Mouse (Mus musculus) MEL (cell line): ENCODE measurements around the gene Metrnl. TPM values are rescaled to one million over a fixed set of nuclear protein-coding genes. Genes with fewer than 3 reads are reported as not detected.

Source experiments
- DNase-seq: peaks from one replicate; pipeline ENCODE4 v3.0.0; 2011; ENCODE audit warnings: low read depth, low spot score
- H3K27ac ChIP-seq: 2 replicates; pipeline ENCODE4 v1.5.1; 2012; ENCODE audit warnings: low read depth, mild to moderate bottlenecking, control low read depth, low read length, moderate library complexity; ENCODE audit not compliant: control insufficient read depth
- H3K27me3 ChIP-seq, 2 experiments: fragments of 150-350 bp in 1 of 2; sonication (generic) in 1 of 2; 2 replicates each; pipeline ENCODE4 v1.6.1; 2012; ENCODE audit warnings: low read length in 2 of 2, mild to moderate bottlenecking in 2 of 2, improper control_type of control experiment in 1 of 2, moderate library complexity in 1 of 2; ENCODE audit not compliant: insufficient read depth in 2 of 2, control insufficient read depth in 1 of 2
- H3K36me3 ChIP-seq, 2 experiments: 2 replicates each; pipeline ENCODE4 v1.6.1; 2012 to 2014; ENCODE audit warnings: low read length in 2 of 2, improper control_type of control experiment in 1 of 2, inconsistent platforms in 1 of 2, mild to moderate bottlenecking in 1 of 2; ENCODE audit not compliant: insufficient read depth in 2 of 2, control insufficient read depth in 1 of 2
- H3K4me1 ChIP-seq, 2 experiments: fragments of 150-350 bp in 1 of 2; sonication (generic) in 1 of 2; 2 replicates each; pipeline ENCODE4 v1.6.1; 2012; ENCODE audit warnings: low read length in 2 of 2, improper control_type of control experiment in 1 of 2, mild to moderate bottlenecking in 1 of 2; ENCODE audit not compliant: insufficient read depth in 2 of 2, control insufficient read depth in 1 of 2
- H3K4me3 ChIP-seq, 2 experiments: fragments of 150-350 bp in 1 of 2; sonication (generic) in 1 of 2; 2 replicates each; pipeline ENCODE4 v1.5.1; 2012; ENCODE audit warnings: low read depth in 2 of 2, low read length in 2 of 2, mild to moderate bottlenecking in 2 of 2, moderate library complexity in 2 of 2, control low read depth in 1 of 2, improper control_type of control experiment in 1 of 2; ENCODE audit not compliant: control insufficient read depth in 1 of 2, insufficient read depth in 1 of 2
- H3K79me2 ChIP-seq: 2 replicates; pipeline ENCODE4 v1.6.1; 2012; ENCODE audit warnings: mild to moderate bottlenecking, low read length, moderate library complexity; ENCODE audit not compliant: control insufficient read depth, poor library complexity, insufficient read depth
- H3K9ac ChIP-seq: 2 replicates; pipeline ENCODE4 v1.6.1; 2012; ENCODE audit warnings: low read depth, mild to moderate bottlenecking, control low read depth, low read length, moderate library complexity; ENCODE audit not compliant: control insufficient read depth, poor library complexity, severe bottlenecking
- H3K9me3 ChIP-seq: fragments of 150-350 bp; sonication (generic); replicated peaks from 2 replicates; pipeline ENCODE4 v1.6.1; 2012; ENCODE audit warnings: mild to moderate bottlenecking, low read length, improper control_type of control experiment, moderate library complexity; ENCODE audit not compliant: insufficient read depth
- BHLHE40 ChIP-seq: IDR thresholded peaks from 2 replicates; pipeline ENCODE4 v1.6.1; 2012; ENCODE audit warnings: low read depth, mild to moderate bottlenecking, inconsistent platforms, low read length, improper control_type of control experiment, borderline replicate concordance
- ELF1 ChIP-seq: IDR thresholded peaks from 2 replicates; pipeline ENCODE4 v1.6.1; 2014; ENCODE audit warnings: low read depth, mild to moderate bottlenecking, inconsistent platforms, low read length, improper control_type of control experiment, moderate library complexity
- GATA1 ChIP-seq: IDR thresholded peaks from 2 replicates; pipeline ENCODE4 v1.6.1; 2011; ENCODE audit warnings: low read depth, low read length, improper control_type of control experiment
- JUND ChIP-seq: IDR thresholded peaks from 2 replicates; pipeline ENCODE4 v1.6.1; 2011; ENCODE audit warnings: low read depth, mild to moderate bottlenecking, improper control_type of control experiment, low read length
- MAFK ChIP-seq: IDR thresholded peaks from 2 replicates; pipeline ENCODE4 v1.6.1; 2011; ENCODE audit warnings: low read depth, mild to moderate bottlenecking, low read length, improper control_type of control experiment, borderline replicate concordance
- MAX ChIP-seq: IDR thresholded peaks from 2 replicates; pipeline ENCODE4 v1.6.1; 2011; ENCODE audit warnings: low read length, improper control_type of control experiment
- MXI1 ChIP-seq: IDR thresholded peaks from 2 replicates; pipeline ENCODE4 v1.6.1; 2011; ENCODE audit warnings: mild to moderate bottlenecking, low read depth, low read length, improper control_type of control experiment
- POLR2A ChIP-seq, 2 experiments: IDR thresholded peaks; 2 replicates each; pipeline ENCODE4 v1.6.1; 2011 to 2012; ENCODE audit warnings: low read length in 2 of 2, mild to moderate bottlenecking in 2 of 2, control low read depth in 1 of 2, improper control_type of control experiment in 1 of 2, low read depth in 1 of 2, moderate library complexity in 1 of 2; ENCODE audit not compliant: control insufficient read depth in 1 of 2, insufficient read depth in 1 of 2, poor library complexity in 1 of 2
- RCOR1 ChIP-seq: IDR thresholded peaks from 2 replicates; pipeline ENCODE4 v1.6.1; 2012; ENCODE audit warnings: low read depth, mild to moderate bottlenecking, inconsistent platforms, low read length, improper control_type of control experiment
- SMC3 ChIP-seq: IDR thresholded peaks from 2 replicates; pipeline ENCODE4 v1.6.1; 2011; ENCODE audit warnings: low read depth, low read length, improper control_type of control experiment
- TBP ChIP-seq: IDR thresholded peaks from 2 replicates; pipeline ENCODE4 v1.8.0; 2011; ENCODE audit warnings: low read depth, low read length, improper control_type of control experiment
- TCF12 ChIP-seq: IDR thresholded peaks from 2 replicates; pipeline ENCODE4 v1.6.1; 2014; ENCODE audit warnings: low read depth, mild to moderate bottlenecking, inconsistent platforms, low read length, improper control_type of control experiment, moderate library complexity
- USF1 ChIP-seq: IDR thresholded peaks from 2 replicates; pipeline ENCODE4 v1.6.1; 2014; ENCODE audit warnings: low read depth, mild to moderate bottlenecking, inconsistent platforms, low read length, improper control_type of control experiment, moderate library complexity
- polyA plus RNA-seq, 2 experiments: library from polyadenylated mRNA; stranded (reverse) in 1 of 2; unstranded in 1 of 2; fragments of >175 nt in 1 of 2; fragments of >200 nt in 1 of 2; gene quantifications; 2 replicates each; pipeline versions ENCODE4 v1.2.1 to v1.2.4; 2012; ENCODE audit warnings: low replicate concordance in 2 of 2, low read depth in 1 of 2; ENCODE audit not compliant: insufficient read length in 2 of 2, insufficient read depth in 1 of 2, missing spikeins in 1 of 2
- total RNA-seq: library from RNA; depleted of rRNA; stranded (reverse); fragments of 300-350 nt; gene quantifications from 2 replicates; pipeline ENCODE4 v1.2.3, GENCODE M21; 2012

The Metrnl gene
- total and polyA plus RNA-seq, 3 experiments = 2.7 to 2.9 TPM; not detected in 1

- TF ChIP-seq MXI1 (no peak), TBP (peak; percentile 68), RCOR1 (no peak)
Observed at GRCm38 (mm10) chr11:121695304-121696064, 5.9 kb upstream of the Metrnl start (continued).

GRCm38 (mm10) chr11:121697271-121697670 is 4.1 kb upstream of the Metrnl start:
- no peak for DNase-seq
- no peak for TF ChIP-seq SMC3
- TF ChIP-seq MAX = no peak
- no peak for TF ChIP-seq MAFK
- TF ChIP-seq POLR2A (IDR thresholded peaks at IDR 0.05; ENCODE audit: control insufficient read depth in 1 of 2, insufficient read depth in 1 of 2, low read depth in 1 of 2, low read length in 2 of 2, poor library complexity in 1 of 2) = no peak
- TF ChIP-seq JUND = no peak
- TF ChIP-seq ELF1 = no peak

GRCm38 (mm10) chr11:121698381-121698955 is 2.9 kb upstream of the Metrnl start:
- TF ChIP-seq USF1 (0 out of 2 replicates have a peak, but pooled peaks have one; percentile 1), BHLHE40 (no peak), TCF12 (no peak), GATA1 (no peak)
- peaks cover 2 to 3% of the 10 kb centered on the region in 2 experiments; a peak in 3 of 4 replicates for H3K4me1 ChIP-seq
- H3K9me3 ChIP-seq = no peaks in the 10 kb centered on the region
- H3K27ac ChIP-seq = no peak overlapping the region
- H3K36me3 ChIP-seq = no peaks in the 10 kb centered on the region
- no peaks in the 10 kb centered on the region; a peak in 1 of 4 replicates for H3K27me3 ChIP-seq
- no peaks in the 10 kb centered on the region for H3K79me2 ChIP-seq
- DNase-seq = no peak
- H3K4me3 ChIP-seq = no peak overlapping the region
- H3K9ac ChIP-seq = no peak overlapping the region

More at GRCm38 (mm10) chr11:121697271-121697670, 4.1 kb upstream of the Metrnl start:
- Histone ChIP-seq H3K27me3 (peaks cover 0 to under 1% of the 10 kb centered on the region in 2 experiments; a peak in 2 of 4 replicates), H3K36me3 (no peaks in the 10 kb centered on the region), H3K9ac (no peak overlapping the region), H3K27ac (no peak overlapping the region), H3K4me3 (no peak overlapping the region), H3K4me1 (peaks cover 0 to 2% of the 10 kb centered on the region in 2 experiments; a peak in 1 of 4 replicates), H3K9me3 (no peaks in the 10 kb centered on the region), H3K79me2 (no peaks in the 10 kb centered on the region)
